Mouse (Mus musculus) hindbrain, postnatal 0 days (tissue): ENCODE data around the gene Maml1. TPM values are rescaled to one million over a fixed set of nuclear protein-coding genes. Genes with fewer than 3 reads are reported as not detected.

Experiments
- ATAC-seq: fragments of 200-750 bp; cut with Nextera tagmentation; 2 replicates; pipeline ENCODE4 v1.8.0; 2017; ENCODE audit warnings: mild to moderate bottlenecking, moderate TSS enrichment, moderate library complexity
- DNase-seq: peaks from one replicate; pipeline ENCODE4 v3.0.0-alpha.2; 2015; ENCODE audit warnings: low spot score
- H3K27ac ChIP-seq: fragments of 300-500 bp; sonication (generic); 2 replicates; pipeline ENCODE4 v1.5.1; 2014; ENCODE audit warnings: mild to moderate bottlenecking
- H3K27me3 ChIP-seq: fragments of 300-500 bp; sonication (generic); 2 replicates; pipeline ENCODE4 v1.6.1; 2014; ENCODE audit warnings: low read length, mixed read lengths; ENCODE audit not compliant: insufficient read depth
- H3K36me3 ChIP-seq: fragments of 300-500 bp; sonication (generic); 2 replicates; pipeline ENCODE4 v1.6.1; 2014; ENCODE audit warnings: low read length, mixed read lengths; ENCODE audit not compliant: insufficient read depth
- H3K4me1 ChIP-seq: fragments of 300-500 bp; sonication (generic); 2 replicates; pipeline ENCODE4 v1.6.1; 2014; ENCODE audit warnings: antibody characterized with exemption, low read length, mixed read lengths; ENCODE audit not compliant: insufficient read depth
- H3K4me2 ChIP-seq: fragments of 300-500 bp; sonication (generic); 2 replicates; pipeline ENCODE4 v1.6.1; 2014; ENCODE audit warnings: low read depth, mild to moderate bottlenecking, low read length, moderate library complexity, mixed read lengths
- H3K4me3 ChIP-seq: fragments of 300-500 bp; sonication (generic); 2 replicates; pipeline ENCODE4 v1.5.1; 2014; ENCODE audit warnings: low read length
- H3K9ac ChIP-seq: fragments of 300-500 bp; sonication (generic); replicated peaks from 2 replicates; pipeline ENCODE4 v1.6.1; 2014; ENCODE audit warnings: mild to moderate bottlenecking, low read length, moderate library complexity, mixed read lengths
- H3K9me3 ChIP-seq: fragments of 300-500 bp; sonication (generic); 2 replicates; pipeline ENCODE4 v1.6.1; 2016; ENCODE audit warnings: low read length, mixed read lengths
- CTCF ChIP-seq: IDR thresholded peaks from 2 replicates; pipeline ENCODE4 v1.5.1; 2016; ENCODE audit warnings: antibody characterized with exemption, control low read depth, low read depth
- WGBS: fragments of 180-500 bp; shearing (Covaris S2); extraction: QIAGEN DNeasy Blood & Tissue Kit; methylation state at CpG from one replicate; pipeline ENCODE4 v1.1.7; 2014; 5-methylcytosine and 5-hydroxymethylcytosine counted together
- polyA plus RNA-seq: library from polyadenylated mRNA; unstranded; fragments of >200 nt; fragmentation: Nextera tagmentation; extraction: Ambion mirVana; gene quantifications from 2 replicates; pipeline ENCODE4 v1.2.1, GENCODE M21; 2015
- total RNA-seq: library from RNA; depleted of rRNA; stranded (reverse); fragments of >200 nt; gene quantifications from 2 replicates; pipeline ENCODE4 v1.2.3, GENCODE M21; 2014

Maml1 gene
- total and polyA plus RNA-seq, 2 experiments from 2014 or later, result 1.8 to 11.6 TPM

- H3K27me3 ChIP-seq, result no peaks in the 10 kb centered on the region
- no peak overlapping the region; the same call in 1 of the 2 replicates for H3K9ac ChIP-seq
- H3K9me3 ChIP-seq, result no peaks in the 10 kb centered on the region
- H3K36me3 ChIP-seq, result peaks cover 25% of the 10 kb centered on the region
- TF ChIP-seq CTCF, result no peak
- no peak overlapping the region for H3K4me3 ChIP-seq
- peak overlapping the region; percentile 34; the same call in 1 of the 2 replicates for H3K27ac ChIP-seq
- 42% methylated on average over 7 of the region's 7 CpGs for WGBS
- no peak for ATAC-seq
- no peak overlapping the region for H3K4me2 ChIP-seq
- peak; percentile 62 for DNase-seq
- H3K4me1 ChIP-seq, result peaks cover 32% of the 10 kb centered on the region
These were observed 62.7 kb downstream of the Maml1 start for GRCm38 (mm10) chr11:50229252-50229910.

- Histone ChIP-seq H3K4me2 (no peak overlapping the region), H3K9me3 (no peaks in the 10 kb centered on the region), H3K27me3 (no peaks in the 10 kb centered on the region), H3K27ac (peak overlapping the region; percentile 34; the same call in 1 of the 2 replicates), H3K4me3 (no peak overlapping the region), H3K36me3 (peaks cover 19% of the 10 kb centered on the region), H3K9ac (no peak overlapping the region; the same call in 1 of the 2 replicates), H3K4me1 (peaks cover 36% of the 10 kb centered on the region)
- no peak for TF ChIP-seq CTCF
- WGBS, result 11% methylated on average over 3 of the region's 3 CpGs
- DNase-seq, result peak; percentile 33
- no peak for ATAC-seq
These were observed 63.3 kb downstream of the Maml1 start for GRCm38 (mm10) chr11:50228772-50229171.

GRCm38 (mm10) chr11:50227736-50228135, 64.4 kb downstream of the Maml1 start:
- peaks cover 39% of the 10 kb centered on the region for H3K4me1 ChIP-seq
- no peak overlapping the region for H3K4me2 ChIP-seq
- WGBS, result 60% methylated on average over 4 of the region's 4 CpGs
- no peaks in the 10 kb centered on the region for H3K27me3 ChIP-seq
- H3K9me3 ChIP-seq, result no peaks in the 10 kb centered on the region
- H3K4me3 ChIP-seq, result no peak overlapping the region
- H3K9ac ChIP-seq, result no peak overlapping the region
- DNase-seq (no peak), ATAC-seq (no peak)
- no peak for TF ChIP-seq CTCF
- H3K27ac ChIP-seq, result no peak overlapping the region
- peaks cover 8% of the 10 kb centered on the region; the same call in 1 of the 2 replicates for H3K36me3 ChIP-seq

GRCm38 (mm10) chr11:50227226-50227625, 64.9 kb downstream of the Maml1 start:
- no peak for ATAC-seq
- Histone ChIP-seq H3K4me1 (peaks cover 39% of the 10 kb centered on the region), H3K4me3 (no peak overlapping the region), H3K36me3 (peaks cover 3% of the 10 kb centered on the region; the same call in 1 of the 2 replicates), H3K27ac (no peak overlapping the region), H3K4me2 (no peak overlapping the region), H3K9ac (no peak overlapping the region), H3K27me3 (no peaks in the 10 kb centered on the region), H3K9me3 (no peaks in the 10 kb centered on the region)
- no peak for DNase-seq
- no peak for TF ChIP-seq CTCF
- 76% methylated on average over 3 of the region's 3 CpGs for WGBS

- Histone ChIP-seq H3K9me3 (no peaks in the 10 kb centered on the region), H3K4me1 (peaks cover 39% of the 10 kb centered on the region), H3K9ac (peak overlapping the region; percentile 97), H3K4me2 (peak overlapping the region; percentile 77), H3K36me3 (no peaks in the 10 kb centered on the region; the same call in 1 of the 2 replicates), H3K27ac (peak overlapping the region; percentile 95; the same call in 1 of the 2 replicates), H3K27me3 (no peaks in the 10 kb centered on the region), H3K4me3 (peak overlapping the region; percentile 84)
- WGBS, result 37% methylated on average over 2 of the region's 2 CpGs
- no peak for TF ChIP-seq CTCF
- no peak for ATAC-seq
- no peak for DNase-seq
These were observed 65.7 kb downstream of the Maml1 start for GRCm38 (mm10) chr11:50226406-50226805.

GRCm38 (mm10) chr11:50225611-50226378, 66.3 kb downstream of the Maml1 start:
- ATAC-seq, result peak; percentile 19
- no peaks in the 10 kb centered on the region; the same call in 1 of the 2 replicates for H3K36me3 ChIP-seq
- TF ChIP-seq CTCF, result peak; percentile 29
- peak overlapping the region; percentile 77 for H3K4me2 ChIP-seq
- no peaks in the 10 kb centered on the region for H3K9me3 ChIP-seq
- H3K27ac ChIP-seq, result peak overlapping the region; percentile 95
- no peaks in the 10 kb centered on the region for H3K27me3 ChIP-seq
- H3K9ac ChIP-seq, result peak overlapping the region; percentile 97
- peaks cover 39% of the 10 kb centered on the region for H3K4me1 ChIP-seq
- 3% methylated on average over 31 of the region's 34 CpGs for WGBS
- peak; percentile 48 for DNase-seq
- peak overlapping the region; percentile 84 for H3K4me3 ChIP-seq
